Mouse (Mus musculus): ENCODE results near the gene Elovl5. TPM values are rescaled to one million over a fixed set of nuclear protein-coding genes. Genes with fewer than 3 reads are reported as not detected.

The Elovl5 gene
- polyA plus RNA-seq, 2 experiments, result 59.1 to 72.7 TPM

GRCm38 (mm10) chr9:78027099-78027498 is 109.9 kb downstream of the Elovl5 start:
- H3K36me3 ChIP-seq (ENCODE audit: control insufficient read depth, insufficient read depth, low read length), result no peaks in the 10 kb centered on the region
- no peak for TF ChIP-seq POLR2A (IDR thresholded peaks at IDR 0.05; ENCODE audit: borderline replicate concordance, extremely low read depth, insufficient read depth, insufficient read length)
- H3K4me3 ChIP-seq (replicated peaks; ENCODE audit: low read length), result no peak overlapping the region
- H3K9me3 ChIP-seq (ENCODE audit: control insufficient read depth, low read length), result no peaks in the 10 kb centered on the region
- H3K4me2 ChIP-seq (replicated peaks; ENCODE audit: low read depth, low read length, severe bottlenecking), result no peak overlapping the region
- no peak overlapping the region for H3K9ac ChIP-seq (ENCODE audit: low read depth, low read length, severe bottlenecking)
- H3K4me1 ChIP-seq (ENCODE audit: control insufficient read depth, insufficient read depth, low read length), result 0 out of 2 replicates have a peak, but pooled peaks cover under 1% of the 10 kb centered on the region
- 81% methylated on average over 3 of the region's 3 CpGs for WGBS
- DNase-seq (ENCODE audit: low spot score) (no peak), ATAC-seq (ENCODE audit: low FRiP score, low read depth) (no peak)
- H3K27me3 ChIP-seq (ENCODE audit: control insufficient read depth, insufficient read depth, low read length), result no peaks in the 10 kb centered on the region
- no peak overlapping the region for H3K27ac ChIP-seq (replicated peaks; ENCODE audit: low read depth, low read length)

- no peaks in the 10 kb centered on the region for H3K9me3 ChIP-seq (ENCODE audit: control insufficient read depth, low read length)
- H3K4me3 ChIP-seq (replicated peaks; ENCODE audit: low read length), result no peak overlapping the region
- no peak for DNase-seq (ENCODE audit: low spot score)
- H3K4me2 ChIP-seq (replicated peaks; ENCODE audit: low read depth, low read length, severe bottlenecking), result no peak overlapping the region
- TF ChIP-seq POLR2A (IDR thresholded peaks at IDR 0.05; ENCODE audit: borderline replicate concordance, extremely low read depth, insufficient read depth, insufficient read length), result no peak
- H3K36me3 ChIP-seq (ENCODE audit: control insufficient read depth, insufficient read depth, low read length), result no peaks in the 10 kb centered on the region
- H3K27me3 ChIP-seq (ENCODE audit: control insufficient read depth, insufficient read depth, low read length), result no peaks in the 10 kb centered on the region
- 92% methylated on average over 10 of the region's 10 CpGs for WGBS
- no peak overlapping the region for H3K9ac ChIP-seq (ENCODE audit: low read depth, low read length, severe bottlenecking)
- H3K4me1 ChIP-seq (ENCODE audit: control insufficient read depth, insufficient read depth, low read length), result no peaks in the 10 kb centered on the region
- no peak overlapping the region for H3K27ac ChIP-seq (replicated peaks; ENCODE audit: low read depth, low read length)
- ATAC-seq (ENCODE audit: low FRiP score, low read depth), result no peak
These were observed 113.8 kb downstream of the Elovl5 start for GRCm38 (mm10) chr9:78030835-78031456.

GRCm38 (mm10) chr9:78032930-78033329 is 115.8 kb downstream of the Elovl5 start:
- WGBS, result 86% methylated on average over 4 of the region's 4 CpGs
- Histone ChIP-seq H3K4me3 (replicated peaks; ENCODE audit: low read length) (no peak overlapping the region), H3K27ac (replicated peaks; ENCODE audit: low read depth, low read length) (no peak overlapping the region), H3K4me1 (ENCODE audit: control insufficient read depth, insufficient read depth, low read length) (no peaks in the 10 kb centered on the region), H3K36me3 (ENCODE audit: control insufficient read depth, insufficient read depth, low read length) (no peaks in the 10 kb centered on the region), H3K9ac (ENCODE audit: low read depth, low read length, severe bottlenecking) (no peak overlapping the region), H3K9me3 (ENCODE audit: control insufficient read depth, low read length) (no peaks in the 10 kb centered on the region), H3K27me3 (ENCODE audit: control insufficient read depth, insufficient read depth, low read length) (no peaks in the 10 kb centered on the region), H3K4me2 (replicated peaks; ENCODE audit: low read depth, low read length, severe bottlenecking) (no peak overlapping the region)
- TF ChIP-seq POLR2A (IDR thresholded peaks at IDR 0.05; ENCODE audit: borderline replicate concordance, extremely low read depth, insufficient read depth, insufficient read length), result no peak
- ATAC-seq (ENCODE audit: low FRiP score, low read depth) (no peak), DNase-seq (ENCODE audit: low spot score) (no peak)

Other genes with a start within 250 kb of the Elovl5 start
- 15.2 and 17.0 TPM in 2 replicates for gene Gclc, start 162.8 kb upstream of the Elovl5 start, polyA plus RNA-seq (2012; rRNA removed)
- gene Gclc, start 162.8 kb upstream of the Elovl5 start, polyA plus RNA-seq (2014; fragmentation: Nextera tagmentation; extraction: Ambion mirVana), result 14.0 and 15.2 TPM in 2 replicates
- 0.03 and 0.05 TPM in 2 replicates for gene Gcm1, start 134.6 kb downstream of the Elovl5 start, polyA plus RNA-seq (2012; rRNA removed)
- 0.11 TPM in 1 of 2 replicates, not detected in the other for gene Gcm1, start 134.6 kb downstream of the Elovl5 start, polyA plus RNA-seq (2014; fragmentation: Nextera tagmentation; extraction: Ambion mirVana)
- 61.4 and 65.6 TPM in 2 replicates for gene Fbxo9, start 191.7 kb downstream of the Elovl5 start, polyA plus RNA-seq (2012; rRNA removed)
- 43.6 and 44.2 TPM in 2 replicates for gene Fbxo9, start 191.7 kb downstream of the Elovl5 start, polyA plus RNA-seq (2014; fragmentation: Nextera tagmentation; extraction: Ambion mirVana)
- gene Ick, start 191.8 kb downstream of the Elovl5 start, polyA plus RNA-seq (2012; rRNA removed), result 31.0 and 35.2 TPM in 2 replicates
- 25.4 and 29.3 TPM in 2 replicates for gene Ick, start 191.8 kb downstream of the Elovl5 start, polyA plus RNA-seq (2014; fragmentation: Nextera tagmentation; extraction: Ambion mirVana)